Mouse (Mus musculus) kidney, postnatal 14 days (tissue): ENCODE measurements around the gene Slc15a5.

ENCODE experiments used
- DNase-seq: peaks from one replicate; pipeline ENCODE4 v3.0.0; 2022; ENCODE audit warnings: mixed read lengths

Slc15a5 gene

DNA sequence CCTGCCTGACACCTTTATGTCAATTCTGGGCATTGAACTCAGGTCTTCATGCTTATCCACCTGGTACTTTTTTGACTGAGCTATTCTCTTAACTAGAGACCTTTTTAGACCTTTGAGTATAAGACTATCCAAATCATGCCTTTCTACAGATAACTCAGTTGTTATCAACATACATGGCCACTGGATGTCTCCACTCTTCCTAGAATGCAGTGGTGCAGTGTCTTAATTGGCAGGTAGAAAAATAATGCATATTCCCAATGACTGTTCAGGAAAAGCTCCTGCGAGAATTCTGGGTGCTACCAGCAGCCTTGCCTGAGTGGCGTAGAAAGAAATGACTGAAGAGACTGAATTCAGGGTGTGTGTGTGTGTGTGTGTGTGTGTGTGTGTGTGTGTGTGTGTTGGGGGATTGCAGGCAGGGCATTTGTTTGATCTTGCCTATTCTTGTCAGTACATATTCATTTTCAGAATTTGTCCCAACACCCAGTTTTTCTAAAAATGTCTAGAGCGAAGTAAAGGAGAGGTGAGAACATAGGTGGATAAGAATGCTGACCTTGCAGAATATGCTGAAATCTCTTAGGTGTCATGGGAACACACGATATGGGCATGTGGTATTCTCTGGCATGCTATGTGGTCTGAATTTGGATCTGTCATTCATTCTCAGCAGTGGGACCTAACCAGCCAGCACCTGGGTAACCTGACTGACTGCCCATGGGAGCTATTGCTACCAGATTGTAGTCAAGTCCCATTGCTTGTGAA lies 119.5 kb downstream of the Slc15a5 start:
- DNase-seq, result no peak

DNA sequence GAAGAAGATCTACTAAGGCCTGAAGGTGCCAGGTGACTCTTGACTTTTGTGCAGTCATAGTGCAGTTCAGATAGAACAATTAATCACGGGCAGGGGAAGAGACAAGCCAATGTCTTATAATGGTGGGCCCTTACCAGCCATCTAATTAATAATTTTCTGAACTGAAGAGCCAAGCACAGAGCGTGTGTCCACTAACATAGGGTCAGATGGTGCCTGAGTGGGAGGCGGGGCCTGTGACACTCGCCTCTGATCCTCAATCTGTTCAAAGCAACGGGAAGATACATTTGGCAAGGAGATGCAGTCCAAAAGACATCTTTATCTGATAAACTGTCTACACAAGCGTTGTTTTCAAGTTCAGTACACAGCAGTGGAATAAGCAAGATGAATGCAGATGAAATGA lies 122.1 kb downstream of the Slc15a5 start:
- DNase-seq, result no peak

DNA sequence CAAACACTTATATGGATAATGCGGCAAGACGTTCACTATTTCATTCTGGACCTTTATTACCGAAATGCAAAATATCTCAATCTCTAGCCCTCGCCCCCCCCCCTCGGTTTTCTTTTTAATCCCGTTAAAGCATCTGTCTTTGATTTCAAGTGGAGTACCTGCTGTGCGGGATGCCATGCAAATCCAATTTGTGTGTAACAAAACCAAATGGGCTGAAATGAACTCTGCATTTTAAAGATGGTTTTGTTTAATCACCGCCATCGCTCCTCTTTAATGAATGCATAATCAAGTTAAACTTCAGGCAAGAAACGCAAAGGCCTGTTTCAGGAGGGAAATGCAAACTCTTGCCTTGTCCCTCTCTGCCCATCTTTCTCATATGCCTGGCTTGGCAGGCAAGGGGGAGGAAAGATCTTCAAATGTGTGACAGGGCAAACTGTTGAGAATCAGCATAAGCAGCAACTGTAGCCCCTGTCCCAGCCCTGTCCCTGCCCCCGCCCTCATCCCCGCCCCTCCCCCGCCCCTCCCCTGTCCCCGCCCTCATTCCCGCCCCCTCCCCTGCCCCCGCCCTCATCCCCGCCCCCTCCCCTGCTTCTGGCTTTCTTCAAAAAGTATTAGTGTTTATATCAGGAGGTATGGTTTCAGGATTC lies 122.8 kb downstream of the Slc15a5 start:
- DNase-seq, result no peak

DNA sequence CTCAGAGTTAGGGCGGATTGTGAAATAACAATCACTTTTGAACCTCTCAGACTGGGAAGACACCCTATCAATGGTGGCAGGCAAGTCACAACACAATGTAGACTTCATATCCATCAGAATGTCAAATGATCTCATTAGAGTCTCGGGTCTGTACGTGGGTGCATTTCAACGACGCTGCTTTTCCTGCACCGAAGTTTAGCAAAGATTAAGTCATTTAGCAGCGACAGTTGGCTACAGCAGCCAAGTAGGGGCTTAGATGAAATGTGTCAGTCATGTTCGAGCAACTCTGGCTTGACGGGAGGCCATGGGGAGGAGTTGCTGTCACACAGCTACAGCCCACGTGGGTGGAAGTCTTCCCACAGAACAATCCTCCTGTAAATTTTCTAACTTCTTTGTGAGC lies 133.2 kb downstream of the Slc15a5 start:
- no peak for DNase-seq

DNA sequence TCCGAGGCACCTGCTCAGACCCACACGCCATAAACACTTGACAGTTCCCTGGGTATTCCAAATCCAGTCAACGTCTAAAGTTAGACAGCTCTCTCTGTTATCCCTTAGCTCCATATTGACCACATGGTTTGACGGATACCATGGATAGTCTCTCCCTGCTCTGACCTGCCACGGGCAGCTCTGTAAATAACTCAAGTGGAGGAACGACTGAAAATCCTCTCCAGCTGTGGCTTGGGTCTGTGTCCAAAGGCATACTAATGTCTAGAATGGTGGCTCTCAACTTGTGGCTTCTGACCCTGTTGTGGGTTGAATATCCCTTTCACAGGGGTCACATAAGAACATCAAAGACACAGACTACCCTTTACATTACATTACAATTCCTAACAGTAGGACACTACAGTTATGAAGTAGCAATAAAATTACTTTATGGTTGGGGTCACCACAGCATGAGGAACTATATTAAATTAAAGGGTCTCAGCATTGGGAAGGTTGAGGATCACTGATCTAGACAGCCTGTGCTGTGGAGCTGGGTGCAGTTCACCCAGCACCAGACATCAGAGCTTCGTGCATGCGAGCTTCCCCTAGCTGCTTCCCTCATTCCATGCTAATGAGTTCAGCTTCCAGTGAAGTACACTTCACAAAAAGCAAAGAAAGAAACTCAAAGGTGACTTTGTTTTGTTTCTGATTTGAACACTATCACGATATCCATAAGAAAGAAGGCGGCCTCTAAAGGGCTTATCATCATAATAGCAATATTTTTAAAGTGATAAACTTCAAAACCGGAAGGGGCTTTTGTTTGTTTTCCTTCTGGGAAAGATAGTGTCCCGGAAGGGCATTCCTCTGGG lies 139.1 kb downstream of the Slc15a5 start:
- no peak for DNase-seq

DNA sequence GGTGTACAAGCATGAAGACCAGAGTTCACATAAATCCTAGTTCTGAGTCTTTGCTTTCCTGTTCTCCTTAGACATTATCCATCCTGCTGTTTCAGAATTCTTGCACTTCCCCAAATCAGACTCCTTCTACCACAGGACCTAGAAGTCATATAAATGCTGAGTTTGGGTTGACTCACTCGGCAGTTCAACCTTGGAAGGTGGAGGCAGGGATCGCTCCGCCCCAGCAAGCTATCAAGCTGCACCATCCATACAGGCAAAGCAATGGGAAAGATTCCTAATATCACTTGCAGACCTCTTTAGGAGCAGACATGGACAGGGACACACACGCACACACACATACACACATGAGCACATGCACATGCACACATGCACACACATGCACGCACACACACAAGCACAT lies 142.2 kb downstream of the Slc15a5 start:
- DNase-seq, result no peak

DNA sequence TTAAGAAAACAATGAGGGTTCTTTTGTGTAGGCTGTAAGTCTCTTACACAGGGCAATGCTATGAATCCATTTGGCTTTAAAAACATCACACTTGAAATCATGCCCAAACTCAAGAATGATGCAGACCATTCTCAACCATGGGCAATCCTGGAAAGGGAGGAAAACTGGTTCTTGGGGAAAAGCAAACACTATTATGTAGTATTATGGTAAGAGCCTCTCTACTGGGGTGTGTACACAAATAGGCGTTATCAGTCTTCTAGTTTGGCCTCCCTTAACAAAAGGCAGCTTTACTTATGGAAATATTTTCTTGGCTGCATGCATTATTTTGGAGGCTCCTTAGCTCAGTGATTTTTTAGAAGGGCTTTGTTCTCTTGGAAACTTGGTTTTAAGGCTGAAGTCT lies 143.4 kb downstream of the Slc15a5 start:
- no peak for DNase-seq

DNA sequence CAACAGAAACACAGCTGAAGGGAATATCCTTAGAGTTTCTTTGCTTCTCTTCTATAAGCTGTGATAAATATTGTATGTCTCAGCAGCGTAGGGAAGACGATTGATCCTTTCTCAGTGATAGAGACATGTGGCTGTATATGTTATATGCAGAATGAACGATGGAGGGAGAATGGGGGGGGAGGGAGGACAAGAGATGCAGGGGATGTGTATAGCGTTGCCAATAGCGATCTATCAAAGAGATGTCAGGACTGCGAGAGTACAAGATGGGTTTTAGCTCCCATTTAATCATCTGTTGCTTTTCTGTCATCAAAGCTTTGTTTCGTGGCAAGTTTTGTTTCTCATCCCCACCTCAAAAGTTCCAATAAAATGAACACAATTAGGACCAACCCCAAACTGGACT lies 143.9 kb downstream of the Slc15a5 start:
- no peak for DNase-seq

DNA sequence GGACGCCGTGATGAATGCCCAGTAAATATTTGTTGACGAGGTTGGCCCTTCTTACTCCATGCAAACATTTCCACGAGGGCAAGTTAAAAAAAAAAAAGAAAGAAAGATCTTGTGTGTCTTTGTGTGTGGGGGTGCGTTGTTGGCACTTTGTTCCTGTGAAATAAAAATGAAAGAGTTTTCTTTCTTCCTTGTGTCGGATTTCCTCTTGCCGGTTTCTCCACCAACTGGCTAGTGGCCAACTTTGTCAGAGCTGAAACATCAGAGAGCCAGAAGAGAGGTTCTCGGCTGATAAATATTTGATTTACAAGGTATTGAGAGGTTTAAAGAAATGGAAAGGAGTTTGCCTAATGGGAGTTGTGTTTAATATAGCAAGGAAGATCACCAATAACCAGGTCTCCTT lies 144.4 kb downstream of the Slc15a5 start:
- peak; percentile 13 for DNase-seq

DNA sequence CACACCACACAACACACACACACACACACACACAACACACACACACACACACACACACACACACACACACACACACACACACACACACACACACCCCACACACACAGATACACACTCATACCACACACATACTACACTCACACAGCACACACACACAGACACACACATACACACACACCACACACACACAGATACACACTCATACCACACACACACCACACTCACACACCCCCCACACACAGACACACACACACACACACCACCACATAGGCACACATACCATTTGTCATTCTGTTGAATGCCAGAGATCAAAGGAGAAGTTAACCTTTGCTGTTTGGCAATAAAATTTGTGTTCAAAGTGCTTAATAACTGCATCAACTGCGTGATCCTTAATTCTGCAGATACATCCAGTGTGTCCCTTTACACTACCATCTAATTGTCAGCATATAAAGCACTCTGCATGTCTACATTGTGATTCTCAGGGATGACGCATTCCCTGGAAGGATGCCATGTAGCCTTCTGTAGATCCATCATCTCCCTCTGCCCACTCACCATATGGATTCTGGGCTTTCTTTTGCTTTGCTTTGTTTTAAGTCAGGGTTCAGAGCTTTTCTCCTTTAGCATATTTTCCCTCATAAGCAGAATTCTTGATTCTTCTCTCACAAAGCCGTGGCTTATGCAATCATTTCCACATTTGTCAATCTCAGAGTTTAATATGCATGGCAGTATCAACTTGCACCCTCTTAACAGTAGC lies 145.0 kb downstream of the Slc15a5 start:
- no peak for DNase-seq
